Mouse (Mus musculus): ENCODE results near the gene Slc16a12.

The Slc16a12 gene

GRCm38 (mm10) chr19:34726254-34726962, 20.7 kb downstream of the Slc16a12 start:
- DNase-seq (ENCODE audit: low spot score), result no peak

- DNase-seq (ENCODE audit: low spot score), result no peak
Measured at GRCm38 (mm10) chr19:34725418-34725817, 21.7 kb downstream of the Slc16a12 start.

- no peak for DNase-seq (ENCODE audit: low spot score)
Measured at GRCm38 (mm10) chr19:34724598-34724997, 22.5 kb downstream of the Slc16a12 start.

DNA sequence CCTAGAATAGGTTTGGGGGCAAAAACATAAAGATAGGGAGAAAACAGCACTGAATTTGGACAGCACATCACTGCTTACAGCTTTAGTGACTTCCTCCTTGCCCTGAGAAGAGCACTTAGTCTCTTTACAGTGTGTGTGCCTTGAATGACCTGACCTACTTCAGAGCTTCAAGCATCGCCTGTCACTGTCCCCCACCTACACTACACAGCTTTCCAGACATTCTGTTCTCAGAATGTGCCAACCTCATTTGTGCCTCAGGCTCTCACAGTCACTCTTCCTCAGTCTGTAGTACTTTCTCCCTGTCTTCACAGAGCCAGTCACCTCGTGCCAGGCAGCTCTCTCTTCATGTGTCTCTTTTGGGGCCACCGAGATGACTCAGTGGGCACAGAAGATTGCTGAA, 24.5 kb downstream of the Slc16a12 start:
- DNase-seq (ENCODE audit: low spot score), result no peak

GRCm38 (mm10) chr19:34720130-34720529, 27.0 kb downstream of the Slc16a12 start:
- no peak for DNase-seq (ENCODE audit: low spot score)

- no peak for DNase-seq (ENCODE audit: low spot score)
Measured at GRCm38 (mm10) chr19:34718963-34719362, 28.1 kb downstream of the Slc16a12 start.

GRCm38 (mm10) chr19:34718478-34718877, 28.6 kb downstream of the Slc16a12 start:
- DNase-seq (ENCODE audit: low spot score), result no peak

GRCm38 (mm10) chr19:34715895-34716294, 31.2 kb downstream of the Slc16a12 start:
- no peak for DNase-seq (ENCODE audit: low spot score)

DNA sequence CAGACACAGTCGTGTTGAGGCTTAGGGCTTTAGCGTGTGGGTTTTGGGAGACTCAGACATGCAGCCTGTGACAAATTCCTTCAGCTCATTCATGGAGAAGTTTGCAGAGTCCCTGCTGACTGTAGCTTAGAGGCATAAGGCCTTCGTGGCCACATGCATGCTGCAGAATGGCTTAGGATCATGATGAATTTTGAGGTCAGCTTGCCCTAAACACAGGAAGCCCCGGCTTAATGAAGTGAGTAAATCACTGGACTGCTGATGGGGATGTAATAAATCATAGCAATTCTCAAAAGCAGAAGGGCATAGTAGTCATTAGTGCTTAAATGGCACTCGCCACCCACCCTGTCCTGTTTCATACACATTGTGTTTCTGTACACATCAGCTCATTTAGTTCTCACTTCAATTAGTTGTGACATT, 32.8 kb downstream of the Slc16a12 start:
- DNase-seq (ENCODE audit: low spot score), result no peak

DNA sequence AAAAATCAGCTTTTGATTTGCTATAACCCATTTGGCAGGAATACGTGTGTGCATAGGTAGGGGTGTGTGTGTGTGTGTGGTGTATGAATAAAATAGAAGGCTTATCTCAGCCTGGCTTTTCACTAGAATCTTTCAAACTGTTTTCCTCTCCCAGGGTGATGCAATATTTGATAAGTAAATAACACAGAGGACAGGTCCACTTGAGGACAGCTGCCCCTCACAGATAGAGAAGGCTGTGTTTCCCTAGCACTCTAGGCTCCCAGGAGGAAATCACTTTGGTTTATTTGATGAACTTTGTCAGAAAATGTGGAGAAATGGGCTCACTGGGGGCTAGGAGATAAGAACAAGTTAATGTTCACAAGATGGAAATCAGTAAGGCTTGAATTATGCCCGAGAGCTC, 35.0 kb downstream of the Slc16a12 start:
- DNase-seq (ENCODE audit: low spot score), result no peak

DNA sequence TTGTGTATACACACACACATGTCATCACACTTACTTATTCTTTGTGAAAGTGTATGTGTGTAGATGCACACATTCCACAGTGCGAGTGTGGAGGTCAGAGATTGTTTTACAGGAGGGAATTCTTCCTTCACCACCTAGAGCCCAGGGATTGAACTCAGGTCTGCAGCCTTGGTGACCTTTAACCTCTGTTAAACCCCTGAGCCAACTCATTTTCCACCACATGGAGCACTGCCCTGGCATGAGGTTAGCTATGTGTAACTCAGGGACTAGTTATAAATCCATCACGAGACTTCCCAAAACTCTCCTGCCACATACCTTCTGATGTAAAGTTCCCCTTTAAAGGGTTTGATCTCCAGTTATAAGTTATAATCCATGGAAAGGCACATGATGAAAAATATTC, 38.9 kb downstream of the Slc16a12 start:
- no peak for DNase-seq (ENCODE audit: low spot score)

DNA sequence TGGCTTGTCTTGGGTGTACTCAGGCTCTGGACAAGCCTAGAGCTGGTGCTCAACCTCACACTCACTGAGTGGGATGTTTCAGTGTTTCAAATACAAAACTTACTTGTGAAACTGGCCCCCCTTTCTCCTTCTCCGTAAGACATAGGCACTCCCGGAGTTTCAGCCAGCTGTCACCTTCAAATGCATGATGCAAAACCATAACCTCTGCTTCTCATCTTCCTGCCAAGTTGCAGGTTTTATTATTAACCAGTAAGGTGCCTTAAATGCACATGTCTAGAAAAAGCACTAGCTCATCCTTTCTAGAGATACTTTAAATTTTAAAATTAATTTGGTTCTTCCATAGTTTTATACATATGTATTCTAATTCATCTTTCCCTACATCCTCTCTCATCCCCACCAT, 39.5 kb downstream of the Slc16a12 start:
- no peak for DNase-seq (ENCODE audit: low spot score)

GRCm38 (mm10) chr19:34706261-34706660, 40.8 kb downstream of the Slc16a12 start:
- DNase-seq (ENCODE audit: low spot score), result no peak

- no peak for DNase-seq (ENCODE audit: low spot score)
Measured at GRCm38 (mm10) chr19:34705141-34705540, 41.9 kb downstream of the Slc16a12 start.

DNA sequence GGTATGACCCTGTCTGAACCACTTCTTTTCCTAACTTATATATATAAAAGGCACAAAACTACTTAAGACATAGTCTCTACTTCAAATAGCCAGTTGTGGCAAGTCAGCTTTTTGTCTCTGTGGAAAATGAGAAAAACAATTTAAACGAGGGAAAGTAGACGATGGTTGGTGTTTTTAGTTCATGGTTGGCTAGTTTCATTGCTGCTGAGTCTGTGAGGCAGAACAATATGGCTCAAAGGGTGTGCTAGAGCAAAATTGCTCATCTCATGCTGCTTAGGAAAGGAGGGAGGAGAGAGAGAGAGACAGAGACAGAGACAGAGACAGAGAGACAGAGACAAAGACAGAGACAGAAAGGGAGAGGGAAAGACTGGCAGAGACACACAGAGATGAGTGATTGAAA, 47.8 kb downstream of the Slc16a12 start:
- DNase-seq (ENCODE audit: low spot score), result no peak

GRCm38 (mm10) chr19:34698852-34699251, 48.2 kb downstream of the Slc16a12 start:
- DNase-seq (ENCODE audit: low spot score), result no peak

DNA sequence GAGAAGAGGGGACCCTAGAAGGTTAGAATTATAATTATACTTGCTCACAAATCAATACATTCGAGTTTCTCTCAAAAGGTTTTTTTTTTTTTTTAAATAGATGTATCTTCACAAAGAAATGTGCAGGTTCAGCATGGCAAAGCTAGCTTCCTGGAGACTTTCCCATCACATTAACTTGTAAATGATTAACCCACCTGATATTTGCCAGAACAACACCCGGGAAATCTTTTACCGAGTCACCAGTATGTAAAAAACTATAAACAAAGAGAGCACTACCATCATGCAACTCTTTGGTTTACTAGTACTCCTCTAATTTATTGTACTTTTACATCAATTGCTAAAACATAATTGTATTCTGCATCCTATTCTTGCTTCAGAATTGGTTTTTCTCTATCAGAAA, 48.7 kb downstream of the Slc16a12 start:
- DNase-seq (ENCODE audit: low spot score), result no peak

DNA sequence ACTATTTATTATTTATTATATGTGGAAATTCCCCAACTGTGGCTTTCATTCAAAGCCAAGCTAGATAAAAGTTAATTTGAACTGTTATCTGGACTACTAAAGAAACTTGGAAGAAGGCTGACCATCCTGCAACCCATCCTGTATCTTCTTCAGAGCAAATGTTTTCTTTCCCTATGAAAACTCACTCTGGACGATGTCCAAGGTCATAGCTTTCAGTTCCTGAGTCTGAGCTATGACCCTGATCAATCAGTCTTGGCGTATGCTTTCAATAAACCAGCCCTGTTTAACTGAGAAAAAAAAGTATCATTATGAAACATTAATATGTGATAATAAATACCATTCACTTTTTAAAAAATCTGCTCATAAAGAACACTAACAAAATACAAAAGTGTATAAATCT, 49.6 kb downstream of the Slc16a12 start:
- DNase-seq (ENCODE audit: low spot score), result no peak

GRCm38 (mm10) chr19:34696352-34696986, 50.6 kb downstream of the Slc16a12 start:
- no peak for DNase-seq (ENCODE audit: low spot score)

DNA sequence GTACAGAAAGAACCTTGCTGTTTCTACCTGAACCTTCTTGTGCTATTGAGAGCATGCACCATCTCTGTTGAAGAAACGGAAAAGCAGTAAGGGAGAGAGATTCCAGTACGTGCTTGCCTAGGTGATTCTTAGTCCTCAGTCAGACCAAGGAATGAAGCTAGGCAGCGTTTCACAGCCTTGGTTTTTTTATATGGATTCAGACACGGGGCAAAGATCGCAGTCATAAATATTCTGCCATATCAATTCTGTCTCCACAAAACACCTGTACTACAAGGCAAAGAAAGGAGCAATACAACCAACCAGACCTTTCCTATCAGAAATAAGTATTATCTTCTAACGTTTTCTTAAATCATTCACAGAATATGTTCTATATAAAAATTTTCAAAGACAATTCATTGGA, 55.7 kb downstream of the Slc16a12 start:
- DNase-seq (ENCODE audit: low spot score), result no peak

GRCm38 (mm10) chr19:34685530-34685929, 61.6 kb downstream of the Slc16a12 start:
- DNase-seq (ENCODE audit: low spot score), result no peak

GRCm38 (mm10) chr19:34684857-34685256, 62.2 kb downstream of the Slc16a12 start:
- no peak for DNase-seq (ENCODE audit: low spot score)

- no peak for DNase-seq (ENCODE audit: low spot score)
Measured at GRCm38 (mm10) chr19:34678428-34678827, 68.7 kb downstream of the Slc16a12 start.

DNA sequence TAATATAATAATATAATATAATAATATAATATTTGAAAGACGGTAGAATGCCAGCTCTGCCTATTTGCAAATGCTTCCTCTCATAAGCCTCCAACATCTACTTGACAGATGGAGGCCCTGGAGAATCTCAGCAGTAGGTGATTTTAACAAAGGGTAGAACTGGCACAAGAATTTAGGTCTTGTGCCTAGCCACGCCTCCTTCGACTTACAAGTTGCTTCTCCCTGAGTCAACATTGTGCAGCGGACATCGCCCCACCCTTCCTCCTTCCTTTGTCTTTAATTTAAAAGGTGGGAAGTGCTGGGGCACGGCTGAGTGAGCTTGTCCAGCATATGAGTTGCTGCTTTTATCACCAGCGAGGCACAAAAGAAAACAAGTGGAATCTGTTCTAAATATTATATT, 73.6 kb downstream of the Slc16a12 start:
- DNase-seq (ENCODE audit: low spot score), result no peak
